Mouse (Mus musculus): Measurements from ENCODE around the gene Utp11. TPM values are rescaled to one million over a fixed set of nuclear protein-coding genes. Genes with fewer than 3 reads are reported as not detected.
A peak's percentile ranks its signal among the peaks of the same experiment; 100 is the strongest.

Utp11 gene
- polyA plus RNA-seq, 1 experiment from 2014 or later = 105 TPM

DNA sequence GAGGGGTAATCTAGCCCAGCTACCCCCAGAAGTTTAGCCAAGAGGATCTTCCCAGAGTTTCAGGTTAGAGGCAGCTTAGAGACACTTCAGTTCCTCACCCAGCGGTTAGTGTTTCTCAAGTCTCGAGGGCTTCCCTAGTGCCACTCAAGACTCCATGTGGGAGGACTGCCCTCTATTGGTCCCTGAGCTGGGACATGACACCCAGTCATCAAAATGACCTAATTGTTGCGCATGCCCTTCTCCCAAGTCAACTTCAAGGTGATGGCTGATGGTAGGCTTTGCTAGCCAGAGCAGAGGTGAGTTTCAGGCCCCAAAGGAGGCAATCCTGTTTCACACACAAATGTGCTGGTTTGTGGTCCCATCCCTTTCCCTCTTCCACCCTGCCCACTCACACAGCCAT is 30.4 kb downstream of the Utp11 start:
- Histone ChIP-seq H3K9ac (ENCODE audit: low read length) (no peak overlapping the region), H3K9me3 (ENCODE audit: control insufficient read depth, low read length) (no peaks in the 10 kb centered on the region), H3K27ac (replicated peaks) (no peak overlapping the region), H3K4me3 (ENCODE audit: low read depth, low read length) (no peak overlapping the region), H3K4me2 (replicated peaks; ENCODE audit: low read depth) (no peak overlapping the region), H3K36me3 (ENCODE audit: control insufficient read depth, insufficient read depth, low read length) (no peaks in the 10 kb centered on the region), H3K27me3 (ENCODE audit: control insufficient read depth, insufficient read depth, low read length) (peaks cover 20% of the 10 kb centered on the region), H3K4me1 (replicated peaks; ENCODE audit: control insufficient read depth, insufficient read depth) (peaks cover 3% of the 10 kb centered on the region; the same call in 1 of the 2 replicates)
- no peak for DNase-seq (ENCODE audit: low spot score)
- TF ChIP-seq CTCF (IDR thresholded peaks at IDR 0.05; ENCODE audit: low read depth) (peak; percentile 69), EP300 (optimal IDR thresholded peaks at IDR 0.05) (no peak)
- no peak for ATAC-seq (ENCODE audit: low FRiP score, low TSS enrichment)
- 28% methylated on average over 3 of the region's 3 CpGs for WGBS

- Histone ChIP-seq H3K4me2 (replicated peaks; ENCODE audit: low read depth) (no peak overlapping the region), H3K27ac (replicated peaks) (no peak overlapping the region), H3K27me3 (ENCODE audit: control insufficient read depth, insufficient read depth, low read length) (peaks cover 27% of the 10 kb centered on the region), H3K4me1 (replicated peaks; ENCODE audit: control insufficient read depth, insufficient read depth) (peaks cover 8% of the 10 kb centered on the region; the same call in 1 of the 2 replicates), H3K4me3 (ENCODE audit: low read depth, low read length) (no peak overlapping the region), H3K36me3 (ENCODE audit: control insufficient read depth, insufficient read depth, low read length) (no peaks in the 10 kb centered on the region), H3K9ac (ENCODE audit: low read length) (no peak overlapping the region), H3K9me3 (ENCODE audit: control insufficient read depth, low read length) (no peaks in the 10 kb centered on the region)
- no peak for TF ChIP-seq EP300 (optimal IDR thresholded peaks at IDR 0.05)
- no peak for TF ChIP-seq CTCF (IDR thresholded peaks at IDR 0.05; ENCODE audit: low read depth)
- ATAC-seq (ENCODE audit: low FRiP score, low TSS enrichment) (no peak), DNase-seq (ENCODE audit: low spot score) (no peak)
- WGBS = 54% methylated on average over 3 of the region's 3 CpGs
These were observed 32.8 kb downstream of the Utp11 start for GRCm38 (mm10) chr4:124660603-124661002.

- Histone ChIP-seq H3K4me3 (ENCODE audit: low read depth, low read length) (peak overlapping the region; percentile 18; the same call in 1 of the 2 replicates), H3K4me1 (replicated peaks; ENCODE audit: control insufficient read depth, insufficient read depth) (peaks cover 8% of the 10 kb centered on the region; the same call in 1 of the 2 replicates), H3K4me2 (replicated peaks; ENCODE audit: low read depth) (no peak overlapping the region), H3K27me3 (ENCODE audit: control insufficient read depth, insufficient read depth, low read length) (peaks cover 29% of the 10 kb centered on the region), H3K36me3 (ENCODE audit: control insufficient read depth, insufficient read depth, low read length) (no peaks in the 10 kb centered on the region), H3K27ac (replicated peaks) (no peak overlapping the region), H3K9me3 (ENCODE audit: control insufficient read depth, low read length) (no peaks in the 10 kb centered on the region), H3K9ac (ENCODE audit: low read length) (no peak overlapping the region)
- no peak for ATAC-seq (ENCODE audit: low FRiP score, low TSS enrichment)
- TF ChIP-seq CTCF (IDR thresholded peaks at IDR 0.05; ENCODE audit: low read depth) (no peak), EP300 (optimal IDR thresholded peaks at IDR 0.05) (no peak)
- no peak for DNase-seq (ENCODE audit: low spot score)
- 3% methylated on average over 66 of the region's 68 CpGs for WGBS
These were observed 33.9 kb downstream of the Utp11 start for GRCm38 (mm10) chr4:124659251-124660217.

DNA sequence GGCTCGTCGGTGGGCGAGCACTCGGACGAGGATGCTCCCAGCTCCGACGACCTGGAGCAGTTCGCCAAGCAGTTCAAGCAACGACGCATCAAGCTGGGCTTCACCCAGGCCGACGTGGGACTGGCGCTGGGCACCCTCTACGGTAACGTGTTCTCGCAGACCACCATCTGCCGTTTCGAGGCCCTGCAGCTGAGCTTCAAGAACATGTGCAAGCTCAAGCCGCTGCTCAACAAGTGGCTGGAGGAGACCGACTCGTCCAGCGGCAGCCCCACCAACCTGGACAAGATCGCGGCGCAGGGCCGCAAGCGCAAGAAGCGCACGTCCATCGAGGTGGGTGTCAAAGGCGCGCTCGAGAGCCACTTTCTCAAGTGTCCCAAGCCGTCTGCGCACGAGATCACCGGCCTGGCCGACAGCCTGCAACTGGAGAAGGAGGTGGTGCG is 35.0 kb downstream of the Utp11 start:
- Histone ChIP-seq H3K9ac (ENCODE audit: low read length) (no peak overlapping the region), H3K36me3 (ENCODE audit: control insufficient read depth, insufficient read depth, low read length) (no peaks in the 10 kb centered on the region), H3K4me2 (replicated peaks; ENCODE audit: low read depth) (peak overlapping the region; percentile 95), H3K9me3 (ENCODE audit: control insufficient read depth, low read length) (no peaks in the 10 kb centered on the region), H3K4me3 (ENCODE audit: low read depth, low read length) (peak overlapping the region; percentile 56), H3K27me3 (ENCODE audit: control insufficient read depth, insufficient read depth, low read length) (peaks cover 29% of the 10 kb centered on the region), H3K4me1 (replicated peaks; ENCODE audit: control insufficient read depth, insufficient read depth) (peaks cover 8% of the 10 kb centered on the region; the same call in 1 of the 2 replicates), H3K27ac (replicated peaks) (no peak overlapping the region)
- TF ChIP-seq EP300 (optimal IDR thresholded peaks at IDR 0.05) (no peak), CTCF (IDR thresholded peaks at IDR 0.05; ENCODE audit: low read depth) (no peak)
- ATAC-seq (ENCODE audit: low FRiP score, low TSS enrichment) (no peak), DNase-seq (ENCODE audit: low spot score) (no peak)
- under 1% methylated on average over 39 of the region's 39 CpGs for WGBS

DNA sequence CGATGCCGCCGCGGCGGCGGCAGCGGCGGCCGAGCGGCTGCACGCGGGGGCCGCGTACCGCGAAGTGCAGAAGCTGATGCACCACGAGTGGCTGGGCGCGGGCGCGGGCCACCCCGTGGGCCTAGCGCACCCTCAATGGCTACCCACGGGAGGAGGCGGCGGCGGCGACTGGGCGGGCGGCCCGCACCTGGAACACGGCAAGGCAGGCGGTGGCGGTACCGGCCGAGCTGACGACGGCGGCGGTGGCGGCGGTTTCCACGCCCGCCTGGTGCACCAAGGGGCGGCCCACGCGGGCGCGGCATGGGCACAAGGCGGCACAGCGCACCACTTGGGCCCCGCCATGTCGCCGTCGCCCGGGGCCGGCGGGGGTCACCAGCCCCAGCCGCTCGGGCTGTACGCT is 35.6 kb downstream of the Utp11 start:
- ATAC-seq (ENCODE audit: low FRiP score, low TSS enrichment) = peak; percentile 4; the same call in 1 of the 2 replicates
- WGBS = under 1% methylated on average over 28 of the region's 61 CpGs
- H3K4me1 ChIP-seq (replicated peaks; ENCODE audit: control insufficient read depth, insufficient read depth) = peaks cover 8% of the 10 kb centered on the region; the same call in 1 of the 2 replicates

More for the DNA sequence above, 35.6 kb downstream of the Utp11 start:
- no peaks in the 10 kb centered on the region for H3K36me3 ChIP-seq (ENCODE audit: control insufficient read depth, insufficient read depth, low read length)
- H3K4me3 ChIP-seq (ENCODE audit: low read depth, low read length) = peak overlapping the region; percentile 56
- TF ChIP-seq CTCF (IDR thresholded peaks at IDR 0.05; ENCODE audit: low read depth) = no peak
- TF ChIP-seq EP300 (optimal IDR thresholded peaks at IDR 0.05) = no peak
- no peak for DNase-seq (ENCODE audit: low spot score)
- no peak overlapping the region for H3K27ac ChIP-seq (replicated peaks)
- H3K9me3 ChIP-seq (ENCODE audit: control insufficient read depth, low read length) = no peaks in the 10 kb centered on the region
- H3K27me3 ChIP-seq (ENCODE audit: control insufficient read depth, insufficient read depth, low read length) = peaks cover 29% of the 10 kb centered on the region
- peak overlapping the region; percentile 95 for H3K4me2 ChIP-seq (replicated peaks; ENCODE audit: low read depth)
- no peak overlapping the region for H3K9ac ChIP-seq (ENCODE audit: low read length)
